Mouse (Mus musculus) forebrain, embryonic 16.5 days (tissue): ENCODE measurements around the gene Gps2. TPM values are rescaled to one million over a fixed set of nuclear protein-coding genes. Genes with fewer than 3 reads are reported as not detected.

Experiments used
- ATAC-seq: fragments of 200-750 bp; cut with Nextera tagmentation; 2 replicates; pipeline ENCODE4 v1.8.0; 2017; ENCODE audit warnings: mild to moderate bottlenecking, moderate library complexity
- H3K27ac ChIP-seq: fragments of 300-500 bp; sonication (generic); 2 replicates; pipeline ENCODE4 v1.5.1; 2014; ENCODE audit warnings: low read length, control low read depth
- H3K27me3 ChIP-seq: fragments of 300-500 bp; sonication (generic); replicated peaks from 2 replicates; pipeline ENCODE4 v1.6.1; 2014; ENCODE audit warnings: low read length; ENCODE audit not compliant: control insufficient read depth, insufficient read depth
- H3K36me3 ChIP-seq: fragments of 300-500 bp; sonication (generic); 2 replicates; pipeline ENCODE4 v1.6.1; 2014; ENCODE audit not compliant: control insufficient read depth, insufficient read depth
- H3K4me1 ChIP-seq: fragments of 300-500 bp; sonication (generic); replicated peaks from 2 replicates; pipeline ENCODE4 v1.6.1; 2014; ENCODE audit warnings: low read length; ENCODE audit not compliant: control insufficient read depth, insufficient read depth
- H3K4me2 ChIP-seq: fragments of 300-500 bp; sonication (generic); 2 replicates; pipeline ENCODE4 v1.6.1; 2014; ENCODE audit warnings: mild to moderate bottlenecking, low read length, control low read depth
- H3K4me3 ChIP-seq: fragments of 300-500 bp; sonication (generic); replicated peaks from 2 replicates; pipeline ENCODE4 v1.5.1; 2014; ENCODE audit warnings: mild to moderate bottlenecking, low read length, control low read depth
- H3K9ac ChIP-seq: fragments of 300-500 bp; sonication (generic); replicated peaks from 2 replicates; pipeline ENCODE4 v1.6.1; 2014; ENCODE audit warnings: low read depth, low read length, control low read depth
- H3K9me3 ChIP-seq: fragments of 300-500 bp; sonication (generic); 2 replicates; pipeline ENCODE4 v1.6.1; 2016; ENCODE audit warnings: low read length; ENCODE audit not compliant: control insufficient read depth
- WGBS: fragments of 180-500 bp; shearing (Covaris S2); extraction: QIAGEN DNeasy Blood & Tissue Kit; methylation state at CpG from one replicate; pipeline ENCODE4 v1.1.7; 2014; 5-methylcytosine and 5-hydroxymethylcytosine counted together
- polyA plus RNA-seq: library from polyadenylated mRNA; unstranded; fragments of >200 nt; fragmentation: Nextera tagmentation; extraction: Ambion mirVana; gene quantifications from 2 replicates; pipeline ENCODE4 v1.2.1, GENCODE M21; 2015

The Gps2 gene
- polyA plus RNA-seq, 1 experiment from 2014 or later, result 91.8 TPM

DNA sequence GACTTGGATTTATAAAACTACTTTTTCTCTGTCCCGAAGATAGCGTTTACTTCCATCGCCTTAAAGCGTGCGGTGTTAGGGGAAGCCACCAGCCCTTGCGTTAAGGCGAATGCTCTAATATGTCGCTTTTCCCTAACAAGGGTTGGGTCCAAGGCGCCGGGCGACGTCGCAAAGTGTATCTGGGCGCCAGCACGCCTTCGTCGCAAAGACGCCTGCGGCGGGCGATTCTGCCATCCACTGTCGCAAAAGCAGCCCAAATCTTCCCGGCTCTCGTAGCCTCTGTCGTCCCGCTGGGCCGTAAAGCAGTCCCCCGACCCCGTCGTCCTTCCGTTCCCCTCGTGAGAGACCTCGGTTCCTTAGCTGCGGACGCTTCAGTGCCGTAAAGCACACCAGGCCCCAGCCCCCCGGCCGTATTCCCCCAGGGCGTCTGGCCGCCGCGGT, 12.3 kb upstream of the Gps2 start:
- H3K9ac ChIP-seq, result peak overlapping the region; percentile 92
- WGBS, result under 1% methylated on average over 40 of the region's 42 CpGs
- peaks cover 31% of the 10 kb centered on the region for H3K4me1 ChIP-seq
- H3K36me3 ChIP-seq, result peaks cover 18% of the 10 kb centered on the region
- peak overlapping the region; percentile 92 for H3K4me2 ChIP-seq
- no peaks in the 10 kb centered on the region for H3K9me3 ChIP-seq
- ATAC-seq, result peak; percentile 74
- H3K4me3 ChIP-seq, result peak overlapping the region; percentile 78
- H3K27me3 ChIP-seq, result no peaks in the 10 kb centered on the region
- peak overlapping the region; percentile 98 for H3K27ac ChIP-seq

DNA sequence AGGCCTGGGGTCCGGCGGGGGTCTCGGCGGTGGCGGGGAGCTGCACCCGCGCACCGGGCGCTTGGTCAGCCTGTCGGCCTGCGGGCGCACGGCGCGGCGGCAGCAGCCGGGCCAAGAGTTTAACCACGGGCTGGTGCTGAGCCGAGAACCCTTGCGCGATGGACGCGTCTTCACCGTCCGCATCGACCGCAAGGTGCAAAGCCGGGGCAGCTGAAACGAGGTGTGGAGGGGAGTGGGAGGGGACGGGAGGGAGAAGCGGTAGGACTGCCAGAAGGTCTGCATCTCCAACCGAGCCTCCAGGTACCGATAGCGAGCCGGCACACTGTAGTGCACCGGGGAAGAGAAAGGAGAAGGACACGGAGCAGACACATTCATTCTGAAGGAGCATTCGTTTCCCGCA, 11.7 kb upstream of the Gps2 start:
- H3K4me2 ChIP-seq, result peak overlapping the region; percentile 92
- peaks cover 24% of the 10 kb centered on the region for H3K36me3 ChIP-seq
- H3K27me3 ChIP-seq, result no peaks in the 10 kb centered on the region
- no peaks in the 10 kb centered on the region for H3K9me3 ChIP-seq
- peak overlapping the region; percentile 92 for H3K9ac ChIP-seq
- H3K4me1 ChIP-seq, result peaks cover 31% of the 10 kb centered on the region
- WGBS, result under 1% methylated on average over 36 of the region's 39 CpGs
- peak overlapping the region; percentile 78 for H3K4me3 ChIP-seq
- ATAC-seq, result no peak
- peak overlapping the region; percentile 98 for H3K27ac ChIP-seq

DNA sequence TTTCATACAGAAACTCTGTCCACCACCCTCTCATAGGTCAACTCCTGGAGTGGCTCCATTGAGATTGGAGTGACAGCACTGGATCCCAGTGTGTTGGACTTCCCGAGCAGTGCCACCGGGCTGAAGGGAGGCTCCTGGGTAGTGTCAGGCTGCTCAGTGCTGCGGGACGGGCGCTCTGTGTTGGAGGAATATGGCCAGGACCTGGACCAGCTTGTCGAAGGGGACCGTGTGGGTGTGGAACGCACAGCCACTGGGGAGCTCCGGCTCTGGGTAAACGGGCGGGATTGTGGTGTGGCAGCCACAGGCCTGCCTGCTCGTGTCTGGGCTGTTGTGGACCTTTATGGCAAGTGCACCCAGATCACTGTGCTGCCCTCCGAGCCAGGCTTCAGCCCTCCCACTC, 10.7 kb upstream of the Gps2 start:
- no peaks in the 10 kb centered on the region for H3K9me3 ChIP-seq
- H3K36me3 ChIP-seq, result peaks cover 32% of the 10 kb centered on the region
- no peak overlapping the region; the same call in 1 of the 2 replicates for H3K4me3 ChIP-seq
- no peak overlapping the region for H3K9ac ChIP-seq
- no peak overlapping the region; the same call in 1 of the 2 replicates for H3K4me2 ChIP-seq
- WGBS, result 89% methylated on average over 13 of the region's 13 CpGs
- peaks cover 31% of the 10 kb centered on the region for H3K4me1 ChIP-seq
- H3K27ac ChIP-seq, result no peak overlapping the region
- H3K27me3 ChIP-seq, result no peaks in the 10 kb centered on the region
- no peak for ATAC-seq

DNA sequence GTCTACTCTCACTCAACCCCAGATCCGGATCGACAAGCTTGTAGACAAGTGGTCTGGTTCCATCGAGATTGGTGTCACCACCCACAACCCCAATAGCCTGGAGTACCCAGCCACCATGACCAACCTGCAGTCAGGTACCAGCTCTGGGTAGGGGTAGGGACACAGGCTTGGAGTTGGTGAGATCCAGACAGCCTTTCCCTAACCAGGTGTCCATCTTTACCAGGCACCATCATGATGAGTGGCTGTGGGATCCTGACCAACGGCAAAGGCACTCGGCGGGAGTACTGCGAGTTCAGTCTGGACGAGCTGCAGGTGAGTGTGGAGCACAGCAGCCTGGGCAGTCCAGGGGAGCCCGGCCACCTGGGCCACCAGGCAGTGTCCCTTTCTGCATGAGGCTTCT, 9.4 kb upstream of the Gps2 start:
- peaks cover 42% of the 10 kb centered on the region for H3K36me3 ChIP-seq
- ATAC-seq, result no peak

DNA sequence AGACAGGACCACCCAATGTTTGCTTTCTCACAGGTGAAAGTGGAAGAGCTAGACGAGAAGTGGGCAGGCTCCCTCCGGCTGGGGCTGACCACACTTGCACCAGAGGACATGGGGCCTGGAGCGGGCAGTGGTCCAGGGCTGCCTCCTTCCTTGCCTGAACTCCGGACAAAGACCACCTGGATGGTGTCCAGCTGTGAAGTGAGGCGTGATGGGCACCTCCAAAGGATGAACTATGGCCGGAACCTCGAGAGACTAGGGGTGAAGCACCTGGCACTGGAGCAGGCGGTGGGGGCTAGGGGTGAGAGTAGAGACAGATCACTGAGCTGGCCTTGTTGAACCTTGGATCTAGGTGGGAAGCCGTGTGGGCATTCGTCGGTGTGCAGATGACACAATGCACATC, 5.0 kb upstream of the Gps2 start:
- peaks cover 7% of the 10 kb centered on the region for H3K4me1 ChIP-seq
- H3K4me3 ChIP-seq, result no peak overlapping the region
- H3K36me3 ChIP-seq, result peaks cover 73% of the 10 kb centered on the region
- H3K27ac ChIP-seq, result no peak overlapping the region
- H3K9me3 ChIP-seq, result no peaks in the 10 kb centered on the region
- H3K9ac ChIP-seq, result no peak overlapping the region
- H3K4me2 ChIP-seq, result no peak overlapping the region
- ATAC-seq, result no peak
- 90% methylated on average over 11 of the region's 11 CpGs for WGBS
- H3K27me3 ChIP-seq, result no peaks in the 10 kb centered on the region

More for the DNA sequence above, 9.4 kb upstream of the Gps2 start:
- no peaks in the 10 kb centered on the region for H3K9me3 ChIP-seq
- no peaks in the 10 kb centered on the region for H3K27me3 ChIP-seq
- H3K4me2 ChIP-seq, result no peak overlapping the region
- peaks cover 18% of the 10 kb centered on the region for H3K4me1 ChIP-seq
- no peak overlapping the region for H3K9ac ChIP-seq
- H3K4me3 ChIP-seq, result no peak overlapping the region
- WGBS, result 95% methylated on average over 9 of the region's 9 CpGs
- no peak overlapping the region for H3K27ac ChIP-seq

DNA sequence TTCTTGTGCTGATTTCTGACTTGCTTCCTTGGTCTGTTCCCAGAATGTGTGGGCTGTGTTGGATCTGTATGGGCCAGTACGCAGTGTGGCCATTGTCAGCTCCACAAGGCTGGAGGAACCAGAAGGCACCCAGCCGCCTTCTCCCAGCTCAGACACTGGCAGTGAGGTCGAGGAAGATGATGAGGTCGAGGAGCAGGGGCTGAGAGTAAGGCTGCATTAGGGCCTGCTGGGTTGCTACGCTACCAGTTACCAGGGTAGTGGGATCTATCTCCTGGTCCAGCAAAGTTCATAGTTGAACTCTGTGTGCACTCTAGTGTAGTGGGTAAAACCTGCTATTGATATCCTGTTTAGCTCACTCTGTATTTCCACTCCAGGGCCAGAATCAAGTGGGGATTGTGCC, 4.5 kb upstream of the Gps2 start:
- H3K9me3 ChIP-seq, result no peaks in the 10 kb centered on the region
- 93% methylated on average over 5 of the region's 5 CpGs for WGBS

DNA sequence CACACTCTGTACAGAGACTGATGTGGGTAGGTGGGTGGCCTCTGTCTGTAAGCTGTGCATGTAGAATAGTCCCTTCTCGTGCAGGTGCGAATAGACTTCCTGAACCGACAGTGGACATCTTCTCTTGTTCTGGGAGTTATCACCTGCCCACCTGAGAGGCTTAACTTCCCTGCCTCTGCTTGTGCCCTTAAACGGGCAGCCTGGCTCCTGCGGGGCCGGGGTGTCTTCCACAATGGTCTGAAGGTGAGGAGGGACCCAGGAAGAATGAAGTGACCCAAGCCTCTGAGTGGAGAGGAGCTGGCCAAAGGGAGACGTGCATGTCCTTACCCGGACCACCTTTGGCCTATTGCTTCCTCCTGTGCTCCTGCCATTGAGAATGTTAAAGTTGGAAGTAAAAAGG, 3.5 kb upstream of the Gps2 start:
- Histone ChIP-seq H3K4me1 (peaks cover 16% of the 10 kb centered on the region), H3K9me3 (no peaks in the 10 kb centered on the region), H3K36me3 (peaks cover 62% of the 10 kb centered on the region), H3K27me3 (no peaks in the 10 kb centered on the region), H3K9ac (no peak overlapping the region), H3K27ac (no peak overlapping the region), H3K4me2 (no peak overlapping the region), H3K4me3 (no peak overlapping the region)
- no peak for ATAC-seq
- WGBS, result 92% methylated on average over 8 of the region's 8 CpGs

More for the DNA sequence above, 4.5 kb upstream of the Gps2 start:
- no peaks in the 10 kb centered on the region for H3K27me3 ChIP-seq
- no peak overlapping the region for H3K9ac ChIP-seq
- peaks cover 68% of the 10 kb centered on the region for H3K36me3 ChIP-seq
- ATAC-seq, result no peak
- no peak overlapping the region for H3K27ac ChIP-seq
- H3K4me1 ChIP-seq, result peaks cover 7% of the 10 kb centered on the region
- no peak overlapping the region for H3K4me2 ChIP-seq
- no peak overlapping the region for H3K4me3 ChIP-seq

DNA sequence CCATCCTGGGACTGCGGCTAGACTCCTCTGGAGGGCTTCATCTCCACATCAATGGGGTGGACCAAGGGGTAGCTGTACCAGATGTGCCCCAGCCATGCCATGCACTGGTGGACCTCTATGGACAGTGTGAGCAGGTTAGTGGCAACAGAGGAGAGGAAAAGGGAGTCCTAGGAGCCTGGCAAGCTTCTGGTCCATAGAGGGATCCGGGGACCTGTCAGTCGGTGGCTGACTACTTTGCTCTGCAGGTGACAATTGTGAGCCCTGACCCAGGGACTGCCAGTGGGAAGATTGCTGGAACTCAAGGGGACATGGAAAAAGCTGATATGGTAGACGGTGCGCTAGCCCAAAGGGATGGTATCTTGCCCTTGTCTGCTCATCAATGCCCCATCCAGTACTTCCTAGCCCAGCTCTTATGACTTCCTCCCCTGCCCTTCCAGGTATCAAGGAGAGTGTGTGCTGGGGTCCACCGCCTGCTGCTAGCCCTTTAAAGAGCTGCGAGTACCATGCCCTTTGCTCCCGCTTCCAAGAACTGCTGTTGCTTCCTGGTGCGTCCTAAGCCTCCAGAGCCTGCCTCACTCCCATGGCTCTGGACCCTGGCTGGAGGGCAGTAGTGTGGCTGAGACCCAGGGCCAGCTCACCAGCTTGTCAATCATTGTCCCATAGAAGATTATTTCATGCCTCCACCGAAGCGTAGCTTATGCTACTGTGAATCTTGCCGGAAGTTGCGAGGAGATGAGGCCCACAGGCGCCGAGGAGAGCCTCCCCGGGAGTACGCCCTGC, 2.7 kb upstream of the Gps2 start:
- H3K27me3 ChIP-seq, result no peaks in the 10 kb centered on the region
- 95% methylated on average over 17 of the region's 17 CpGs for WGBS
- ATAC-seq, result no peak

DNA sequence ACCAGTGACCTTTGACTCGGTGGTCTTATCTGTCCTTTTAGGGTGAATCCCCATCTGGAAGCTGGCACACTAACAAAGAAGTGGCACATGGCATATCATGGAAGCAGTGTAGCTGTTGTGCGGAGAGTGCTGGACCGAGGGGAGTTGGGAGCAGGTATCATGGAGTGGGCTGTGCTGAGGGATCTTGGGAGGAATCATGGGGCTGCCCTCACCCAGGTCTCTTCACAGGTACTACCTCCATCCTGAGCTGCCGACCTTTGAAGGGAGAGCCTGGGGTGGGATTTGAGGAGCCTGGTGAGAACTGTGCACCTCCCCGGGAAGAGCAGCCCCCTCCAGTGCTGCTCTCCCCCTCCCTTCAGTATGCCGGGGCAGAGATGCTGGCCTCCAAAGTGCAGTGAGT, 2.0 kb upstream of the Gps2 start:
- Histone ChIP-seq H3K27me3 (no peaks in the 10 kb centered on the region), H3K36me3 (peaks cover 61% of the 10 kb centered on the region), H3K4me3 (no peak overlapping the region), H3K9ac (no peak overlapping the region), H3K9me3 (no peaks in the 10 kb centered on the region), H3K4me1 (peaks cover 21% of the 10 kb centered on the region), H3K4me2 (no peak overlapping the region), H3K27ac (no peak overlapping the region)
- 93% methylated on average over 6 of the region's 6 CpGs for WGBS
- no peak for ATAC-seq

More for the DNA sequence above, 2.7 kb upstream of the Gps2 start:
- Histone ChIP-seq H3K4me1 (peaks cover 21% of the 10 kb centered on the region), H3K4me3 (no peak overlapping the region), H3K9ac (no peak overlapping the region), H3K27ac (no peak overlapping the region), H3K4me2 (no peak overlapping the region), H3K36me3 (peaks cover 63% of the 10 kb centered on the region), H3K9me3 (no peaks in the 10 kb centered on the region)
